Mouse (Mus musculus): ENCODE results near the gene Fam114a1.

The Fam114a1 gene

GRCm38 (mm10) chr5:65059806-65060205 lies 89.9 kb downstream of the Fam114a1 start:
- no peak for DNase-seq (ENCODE audit: low spot score)

GRCm38 (mm10) chr5:65062236-65062635 lies 92.4 kb downstream of the Fam114a1 start:
- no peak for DNase-seq (ENCODE audit: low spot score)

GRCm38 (mm10) chr5:65063266-65063665 lies 93.4 kb downstream of the Fam114a1 start:
- no peak for DNase-seq (ENCODE audit: low spot score)

- no peak for DNase-seq (ENCODE audit: low spot score)
Measured at GRCm38 (mm10) chr5:65068166-65068565, 98.3 kb downstream of the Fam114a1 start.

GRCm38 (mm10) chr5:65069872-65070271 lies 100.0 kb downstream of the Fam114a1 start:
- DNase-seq (ENCODE audit: low spot score) = no peak

- no peak for DNase-seq (ENCODE audit: low spot score)
Measured at GRCm38 (mm10) chr5:65071689-65072118, 101.8 kb downstream of the Fam114a1 start.

GRCm38 (mm10) chr5:65073247-65073646 lies 103.4 kb downstream of the Fam114a1 start:
- DNase-seq (ENCODE audit: low spot score) = no peak

- DNase-seq (ENCODE audit: low spot score) = no peak
Measured at GRCm38 (mm10) chr5:65074693-65075092, 104.8 kb downstream of the Fam114a1 start.

GRCm38 (mm10) chr5:65076087-65076486 lies 106.2 kb downstream of the Fam114a1 start:
- DNase-seq (ENCODE audit: low spot score) = no peak

GRCm38 (mm10) chr5:65076748-65077147 lies 106.9 kb downstream of the Fam114a1 start:
- no peak for DNase-seq (ENCODE audit: low spot score)

- DNase-seq (ENCODE audit: low spot score) = peak; percentile 20
Measured at GRCm38 (mm10) chr5:65078081-65078480, 108.2 kb downstream of the Fam114a1 start.

- DNase-seq (ENCODE audit: low spot score) = no peak
Measured at GRCm38 (mm10) chr5:65079881-65080280, 110.0 kb downstream of the Fam114a1 start.

GRCm38 (mm10) chr5:65081836-65082235 lies 112.0 kb downstream of the Fam114a1 start:
- no peak for DNase-seq (ENCODE audit: low spot score)

- DNase-seq (ENCODE audit: low spot score) = no peak
Measured at GRCm38 (mm10) chr5:65086522-65086921, 116.7 kb downstream of the Fam114a1 start.

- no peak for DNase-seq (ENCODE audit: low spot score)
Measured at GRCm38 (mm10) chr5:65089707-65090106, 119.8 kb downstream of the Fam114a1 start.

GRCm38 (mm10) chr5:65091184-65091858 lies 121.5 kb downstream of the Fam114a1 start:
- DNase-seq (ENCODE audit: low spot score) = no peak

Measured in c-Kit-positive CD71-positive TER-119-positive erythroid progenitor cells, embryonic 14.5 days (primary cell).